Mouse (Mus musculus) CH12.LX (cell line): ENCODE results near the gene Pde8a.

Source experiments
- CHD2 ChIP-seq: IDR thresholded peaks from 2 replicates; pipeline ENCODE4 v1.6.1; 2011; ENCODE audit warnings: low read length, improper control_type of control experiment
- CTCF ChIP-seq, 2 experiments: IDR thresholded peaks in 1 of 2; conservative IDR thresholded peaks in 1 of 2; 2 replicates each; pipeline ENCODE4 v1.5.1; 2011 to 2012; ENCODE audit warnings: low read depth in 2 of 2, low read length in 2 of 2, improper control_type of control experiment in 1 of 2, inconsistent platforms in 1 of 2, mild to moderate bottlenecking in 1 of 2, moderate library complexity in 1 of 2
- MAFK ChIP-seq: IDR thresholded peaks from 2 replicates; pipeline ENCODE4 v1.6.1; 2011; ENCODE audit warnings: low read length, improper control_type of control experiment; ENCODE audit not compliant: insufficient replicate concordance
- MAX ChIP-seq: IDR thresholded peaks from 2 replicates; pipeline ENCODE4 v1.6.1; 2011; ENCODE audit warnings: low read length, improper control_type of control experiment
- POLR2A ChIP-seq: IDR thresholded peaks from 2 replicates; pipeline ENCODE4 v1.6.1; 2011; ENCODE audit warnings: low read depth, mild to moderate bottlenecking, improper control_type of control experiment, low read length

DNA sequence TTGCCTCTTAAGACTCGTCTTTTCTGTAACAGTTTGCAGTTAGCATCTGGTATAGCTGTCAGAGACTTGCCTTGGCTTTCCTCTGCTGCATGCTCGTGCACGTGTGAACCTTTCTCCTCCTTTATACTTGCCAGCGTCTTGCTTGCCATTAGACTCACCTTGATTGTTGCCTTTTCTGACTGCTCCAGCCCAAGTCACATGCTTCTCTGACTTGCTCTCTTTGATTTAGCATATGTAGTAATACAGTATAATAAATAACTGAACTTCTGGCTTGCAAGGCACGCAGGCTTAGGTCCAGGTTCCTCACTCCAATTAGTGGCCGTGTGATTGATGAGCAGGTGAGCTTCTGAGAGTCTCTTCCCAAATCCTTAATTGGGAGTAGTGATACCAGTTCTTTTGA, 37.2 kb downstream of the Pde8a start:
- no peak for TF ChIP-seq MAX
- TF ChIP-seq CHD2 = no peak
- no peak for TF ChIP-seq POLR2A
- no peak for TF ChIP-seq CTCF (conservative IDR thresholded peaks at IDR 0.05 in 1 of 2, IDR thresholded peaks at IDR 0.05 in 1 of 2; ENCODE audit: low read depth in 2 of 2, low read length in 2 of 2)
- no peak for TF ChIP-seq MAFK
